In the genomic region with DNA sequence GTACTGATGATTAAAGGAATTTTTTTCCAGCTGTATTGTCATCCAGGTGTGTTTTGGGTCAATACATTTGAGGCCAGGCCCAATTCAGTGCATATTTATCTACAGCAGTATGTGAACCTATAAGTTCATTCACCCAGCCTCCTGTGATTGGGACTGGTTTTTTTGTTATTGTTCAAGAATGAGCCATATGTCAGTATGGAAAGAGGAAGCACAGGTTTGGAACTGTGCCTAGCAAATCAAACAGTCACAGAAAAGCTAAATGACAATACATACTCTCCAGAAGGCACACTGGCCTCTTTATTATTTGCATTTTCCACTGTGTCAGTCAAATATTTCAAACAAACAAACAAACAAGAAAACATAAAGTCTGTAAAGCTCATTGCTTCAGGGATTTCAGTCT, we compare ENCODE assay signal across 25 mouse cellular contexts.
A peak's percentile ranks its signal among the peaks of the same experiment; 100 is the strongest.
DNase-seq lines count a peak whose midpoint lies in the region; ATAC-seq and TF ChIP-seq lines count a peak whose summit lies in the region.
"Had no signal": no experiment of that assay in that cellular context is flagged by ENCODE, and none has a peak within 500 bp of the region (broad histone marks: within the 10 kb centered on the region; RNA-seq: fewer than 3 reads in every experiment).

No protein-coding gene starts in this region.

- peak; percentile 8 for DNase-seq in lung, embryonic 14.5 days
- no peak for DNase-seq in lung, adult 18-20 months
- peak; percentile 32 for DNase-seq in brain, embryonic 14.5 days (ENCODE audit: low read depth)
- no peak for DNase-seq in spleen, postnatal 4 days (ENCODE audit: low spot score in 2 of 2)
- no peak for DNase-seq in adrenal gland, postnatal 10 days
- no peak for DNase-seq in embryo, embryonic 10 days (ENCODE audit: low spot score)
- DNase-seq: adrenal gland, postnatal 14 days; cerebellum, adult 18-20 months; cerebellum, adult 9-11 months; cerebellum, postnatal 25 days; forebrain, postnatal 0 days; gastrocnemius, adult 2 months; gastrocnemius, postnatal 14 days; heart, adult 2 months had no signal

- H3K36me3 ChIP-seq in lung, embryonic 14.5 days (ENCODE audit: insufficient read depth), result no peaks in the 10 kb centered on the region
- H3K36me3 ChIP-seq: G1E; heart, embryonic 10.5 days; heart, embryonic 13.5 days; hindbrain, embryonic 10.5 days; hindbrain, embryonic 13.5 days; intestine, embryonic 15.5 days had no signal

- peaks cover 7% of the 10 kb centered on the region for H3K4me1 ChIP-seq in lung, embryonic 14.5 days (ENCODE audit: insufficient read depth)
- H3K4me1 ChIP-seq: hindbrain, embryonic 13.5 days had no signal

- no peak overlapping the region for H3K4me3 ChIP-seq in lung, embryonic 14.5 days (ENCODE audit: low read depth, low read length)
- H3K4me3 ChIP-seq: gastrocnemius, adult 2 months; heart, adult 2 months; heart, embryonic 10.5 days; heart, embryonic 13.5 days; hindbrain, embryonic 10.5 days; hindbrain, embryonic 13.5 days; intestine, embryonic 15.5 days had no signal

- TF ChIP-seq CTCF in lung, embryonic 14.5 days (IDR thresholded peaks at IDR 0.05; ENCODE audit: low read depth), result no peak
- TF ChIP-seq CTCF in brain, embryonic 14.5 days (IDR thresholded peaks at IDR 0.05; ENCODE audit: borderline replicate concordance, extremely low read depth, insufficient read depth, insufficient read length), result no peak

- ATAC-seq in lung, embryonic 14.5 days (ENCODE audit: insufficient read depth), result no peak
- peak; percentile 37 to 59; a peak in 2 of 4 replicates for ATAC-seq in hematopoietic stem cell, adult 5-6 weeks (replicated peaks in 1 of 2; ENCODE audit: insufficient read depth in 1 of 2, low FRiP score in 2 of 2, low TSS enrichment in 1 of 2, low read depth in 1 of 2, poor library complexity in 2 of 2, severe bottlenecking in 2 of 2)
- ATAC-seq in megakaryocyte progenitor cell, adult 5-6 weeks (replicated peaks; ENCODE audit: poor library complexity), result peak; percentile 77
- ATAC-seq: forebrain, embryonic 14.5 days; forebrain, postnatal 0 days; hindbrain, embryonic 16.5 days; intestine, embryonic 15.5 days; Patski had no signal

- H3K9ac ChIP-seq in lung, embryonic 14.5 days, result no peak overlapping the region
- H3K9ac ChIP-seq: forebrain, postnatal 0 days; heart, embryonic 13.5 days; hindbrain, embryonic 13.5 days; intestine, embryonic 15.5 days had no signal

- TF ChIP-seq POLR2A in brain, embryonic 14.5 days (IDR thresholded peaks at IDR 0.05; ENCODE audit: borderline replicate concordance, extremely low read depth, insufficient read depth, insufficient read length, poor library complexity, severe bottlenecking), result no peak

- no peak overlapping the region for H3K27ac ChIP-seq in lung, embryonic 14.5 days (ENCODE audit: low read depth)
- H3K27ac ChIP-seq: gastrocnemius, adult 2 months; heart, adult 2 months; heart, embryonic 10.5 days; heart, embryonic 13.5 days; hindbrain, embryonic 10.5 days; hindbrain, embryonic 13.5 days; intestine, embryonic 15.5 days had no signal

- H3K27me3 ChIP-seq in lung, embryonic 14.5 days (ENCODE audit: insufficient read depth, low read length), result no peaks in the 10 kb centered on the region
- H3K27me3 ChIP-seq: heart, embryonic 13.5 days; hindbrain, embryonic 13.5 days; intestine, embryonic 15.5 days; Patski had no signal

- H3K4me2 ChIP-seq in lung, embryonic 14.5 days, result no peak overlapping the region
- H3K4me2 ChIP-seq: heart, embryonic 13.5 days; hindbrain, embryonic 13.5 days; intestine, embryonic 15.5 days had no signal

- H3K9me3 ChIP-seq in lung, embryonic 14.5 days (ENCODE audit: low read depth, low read length), result no peaks in the 10 kb centered on the region
- H3K9me3 ChIP-seq: heart, embryonic 10.5 days; heart, embryonic 13.5 days; hindbrain, embryonic 10.5 days; hindbrain, embryonic 13.5 days; intestine, embryonic 15.5 days had no signal

Comparison
In these comparisons a context has a peak if more than half of its experiments do, and no peak if none do; other contexts are left out.
1. DNase-seq: peak in lung, embryonic 14.5 days (single experiment) and brain, embryonic 14.5 days (single experiment); none in lung, adult 18-20 months (0 of 2), spleen, postnatal 4 days (0 of 2), adrenal gland, postnatal 10 days (single experiment) and embryo, embryonic 10 days (single experiment).